Mouse (Mus musculus) neural tube, embryonic 15.5 days (tissue): Measurements from ENCODE around the gene Tmem104. TPM values are rescaled to one million over a fixed set of nuclear protein-coding genes. Genes with fewer than 3 reads are reported as not detected.

Experiments
- ATAC-seq: fragments of 200-750 bp; cut with Nextera tagmentation; 2 replicates; pipeline ENCODE4 v1.8.0; 2017; ENCODE audit warnings: mild to moderate bottlenecking, moderate TSS enrichment, moderate library complexity; ENCODE audit not compliant: low FRiP score
- H3K27ac ChIP-seq: fragments of 300-500 bp; sonication (generic); replicated peaks from 2 replicates; pipeline ENCODE4 v1.5.1; 2015; ENCODE audit warnings: mild to moderate bottlenecking, inconsistent platforms
- H3K27me3 ChIP-seq: fragments of 300-500 bp; sonication (generic); replicated peaks from 2 replicates; pipeline ENCODE4 v1.6.1; 2015; ENCODE audit warnings: inconsistent platforms
- H3K36me3 ChIP-seq: fragments of 300-500 bp; sonication (generic); 2 replicates; pipeline ENCODE4 v1.6.1; 2015; ENCODE audit warnings: inconsistent platforms
- H3K4me1 ChIP-seq: fragments of 300-500 bp; sonication (generic); 2 replicates; pipeline ENCODE4 v1.6.1; 2015; ENCODE audit warnings: inconsistent platforms
- H3K4me2 ChIP-seq: fragments of 300-500 bp; sonication (generic); 2 replicates; pipeline ENCODE4 v1.6.1; 2015; ENCODE audit warnings: inconsistent platforms, mild to moderate bottlenecking, moderate library complexity
- H3K4me3 ChIP-seq: fragments of 300-500 bp; sonication (generic); replicated peaks from 2 replicates; pipeline ENCODE4 v1.5.1; 2015; ENCODE audit warnings: mild to moderate bottlenecking, inconsistent platforms
- H3K9ac ChIP-seq: fragments of 300-500 bp; sonication (generic); replicated peaks from 2 replicates; pipeline ENCODE4 v1.6.1; 2015; ENCODE audit warnings: mild to moderate bottlenecking, inconsistent platforms
- H3K9me3 ChIP-seq: fragments of 300-500 bp; sonication (generic); replicated peaks from 2 replicates; pipeline ENCODE4 v1.6.1; 2016; ENCODE audit warnings: inconsistent platforms
- WGBS: fragments of 180-500 bp; shearing (Covaris S2); methylation state at CpG from one replicate; pipeline ENCODE4 v1.1.7; 2015; ENCODE audit warnings: mixed read lengths; 5-methylcytosine and 5-hydroxymethylcytosine counted together
- polyA plus RNA-seq: library from polyadenylated mRNA; unstranded; fragments of >200 nt; fragmentation: Nextera tagmentation; extraction: Ambion mirVana; gene quantifications from 2 replicates; pipeline ENCODE4 v1.2.1, GENCODE M21; 2015

The Tmem104 gene
- polyA plus RNA-seq, 1 experiment from 2014 or later = 11.7 TPM

DNA sequence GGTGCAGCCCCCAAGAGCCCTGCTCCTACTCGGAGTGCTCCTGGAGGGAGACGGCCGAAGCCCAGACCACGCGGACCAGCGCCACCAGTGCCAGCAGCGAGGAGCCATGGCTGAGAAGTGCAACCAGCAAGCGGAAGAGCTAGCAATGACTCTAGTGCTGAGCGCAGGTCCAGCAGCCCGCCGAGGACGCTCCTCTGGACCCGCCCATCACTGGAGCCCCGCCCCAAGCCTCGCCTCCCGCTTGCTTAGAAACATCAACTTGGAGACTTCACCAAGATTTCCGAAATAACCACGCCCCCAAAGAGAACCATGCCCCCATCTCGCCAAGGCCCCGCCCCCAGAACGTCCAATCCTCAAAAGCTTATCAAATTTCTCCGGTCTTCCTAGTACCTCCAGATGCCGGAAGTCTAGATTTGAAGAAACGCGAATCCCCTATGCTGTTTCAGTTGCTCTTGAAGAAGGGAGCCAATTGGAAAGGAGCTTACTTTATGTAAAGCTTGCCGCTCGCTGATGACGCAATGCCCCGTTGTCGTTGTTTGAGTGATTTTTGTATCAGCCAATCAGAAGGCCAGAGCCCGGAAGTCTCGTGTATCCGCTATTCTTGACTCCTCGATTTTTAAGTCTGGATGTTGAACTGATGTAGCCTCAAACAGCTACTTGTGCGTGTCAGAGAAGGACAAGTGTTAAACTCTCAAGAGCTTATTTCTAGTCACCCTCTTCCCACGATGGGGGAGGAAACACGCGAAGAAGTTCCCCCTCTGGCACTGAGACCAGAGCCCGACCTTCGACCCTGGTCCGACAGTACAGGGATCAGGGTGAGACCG is 89.7 kb downstream of the Tmem104 start, which contains the start of gene Fdxr:
Gene Fdxr (minus strand): TSS at position 271 of the 824 bp plus-strand sequence.
- peak within 1 kb of the TSS; percentile 83 for H3K4me2 ChIP-seq
- H3K27ac ChIP-seq = peak within 1 kb of the TSS; percentile 89
- H3K4me1 ChIP-seq = peaks cover 30% of the 10 kb centered on the region
- H3K4me3 ChIP-seq = peak within 1 kb of the TSS; percentile 58
- WGBS = under 1% methylated on average over 42 of the region's 42 CpGs
- no peaks in the 10 kb centered on the region for H3K9me3 ChIP-seq
- peak within 1 kb of the TSS; percentile 78 for H3K9ac ChIP-seq
- 0 out of 2 replicates have a peak, but pooled peaks cover 3% of the 10 kb centered on the region for H3K36me3 ChIP-seq
- peak; percentile 96 for ATAC-seq
- no peaks in the 10 kb centered on the region for H3K27me3 ChIP-seq

GRCm38 (mm10) chr11:115277604-115277975 is 90.3 kb downstream of the Tmem104 start:
- Histone ChIP-seq H3K9ac (peak overlapping the region; percentile 74), H3K4me3 (peak overlapping the region; percentile 58), H3K36me3 (no peaks in the 10 kb centered on the region), H3K9me3 (no peaks in the 10 kb centered on the region), H3K4me1 (peaks cover 30% of the 10 kb centered on the region), H3K27me3 (no peaks in the 10 kb centered on the region), H3K4me2 (peak overlapping the region; percentile 83), H3K27ac (peak overlapping the region; percentile 88)
- WGBS = 21% methylated on average over 7 of the region's 7 CpGs
- ATAC-seq = no peak

- Histone ChIP-seq H3K27ac (no peak overlapping the region), H3K4me3 (no peak overlapping the region), H3K4me1 (peaks cover 32% of the 10 kb centered on the region), H3K4me2 (peak overlapping the region; percentile 83), H3K9me3 (no peaks in the 10 kb centered on the region), H3K36me3 (no peaks in the 10 kb centered on the region), H3K9ac (no peak overlapping the region), H3K27me3 (no peaks in the 10 kb centered on the region)
- WGBS = 78% methylated on average over 6 of the region's 6 CpGs
- no peak for ATAC-seq
Measured at GRCm38 (mm10) chr11:115278176-115278575, 90.9 kb downstream of the Tmem104 start.

GRCm38 (mm10) chr11:115279726-115280125 is 92.4 kb downstream of the Tmem104 start:
- Histone ChIP-seq H3K27me3 (no peaks in the 10 kb centered on the region), H3K4me3 (no peak overlapping the region), H3K4me2 (no peak overlapping the region), H3K9me3 (no peaks in the 10 kb centered on the region), H3K27ac (no peak overlapping the region), H3K36me3 (no peaks in the 10 kb centered on the region), H3K9ac (no peak overlapping the region), H3K4me1 (peaks cover 30% of the 10 kb centered on the region)
- no peak for ATAC-seq
- 72% methylated on average over 1 of the region's 1 CpGs for WGBS

DNA sequence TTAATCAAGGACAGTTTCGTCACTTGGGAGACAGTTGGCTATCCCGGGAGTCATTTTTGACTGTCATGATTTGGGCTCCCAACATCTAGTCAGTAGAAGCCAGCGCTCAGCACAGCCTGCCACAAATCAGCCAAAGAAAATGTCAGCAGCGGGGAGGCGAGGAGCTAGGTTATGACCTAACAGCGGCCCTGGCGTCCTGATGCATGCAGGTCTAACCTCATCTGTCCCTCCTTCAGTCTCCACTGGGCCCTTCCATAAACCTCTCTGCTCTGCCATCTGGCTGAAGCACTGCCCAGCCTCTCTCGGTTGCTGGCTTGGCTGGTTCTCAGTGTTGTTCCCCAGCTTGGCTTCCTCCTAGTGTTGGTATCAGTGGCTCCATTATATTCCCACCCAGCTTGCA is 95.0 kb downstream of the Tmem104 start:
- H3K9me3 ChIP-seq = no peaks in the 10 kb centered on the region
- 58% methylated on average over 8 of the region's 8 CpGs for WGBS
- no peak overlapping the region for H3K4me3 ChIP-seq
- H3K4me1 ChIP-seq = peaks cover 11% of the 10 kb centered on the region
- H3K27ac ChIP-seq = peak overlapping the region; percentile 33; the same call in 1 of the 2 replicates
- H3K4me2 ChIP-seq = no peak overlapping the region
- H3K27me3 ChIP-seq = no peaks in the 10 kb centered on the region
- ATAC-seq = no peak
- H3K9ac ChIP-seq = no peak overlapping the region
- H3K36me3 ChIP-seq = no peaks in the 10 kb centered on the region

DNA sequence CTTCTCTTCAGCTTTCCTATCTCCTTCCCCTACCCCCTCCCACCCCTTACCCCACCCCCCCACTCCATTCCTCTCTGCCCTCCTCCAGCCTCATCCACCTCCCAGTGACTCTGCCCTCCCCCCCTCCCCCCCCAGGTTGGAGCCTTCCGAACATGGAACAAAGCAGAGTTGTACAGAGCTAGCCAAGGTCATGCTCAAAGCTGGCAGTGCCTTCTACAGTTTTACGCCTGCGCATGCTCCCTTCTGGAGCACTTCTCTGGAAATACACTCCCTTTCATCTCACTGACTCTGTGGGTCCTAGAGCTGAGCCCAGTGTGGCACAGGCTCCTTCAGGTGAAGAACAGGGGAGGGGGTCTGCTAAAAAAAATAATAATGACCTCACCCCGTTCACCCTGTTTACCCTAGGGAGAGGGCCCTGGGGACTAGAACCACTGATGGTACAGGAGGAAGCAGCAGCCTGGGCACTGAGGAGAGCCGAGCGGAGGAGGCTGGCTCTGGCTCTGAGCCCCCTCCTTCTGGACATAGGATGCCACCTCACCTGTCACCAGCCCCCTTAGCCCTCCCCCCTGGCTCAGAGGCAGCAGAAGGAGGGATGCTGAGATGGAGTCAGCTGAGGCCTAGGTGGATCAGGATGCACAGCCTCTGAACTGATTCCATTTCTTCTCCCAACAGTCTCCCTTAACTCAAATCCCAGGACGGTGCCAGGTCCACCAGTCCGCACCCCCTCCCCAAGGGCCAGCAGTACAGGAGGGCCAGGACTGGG is 95.6 kb downstream of the Tmem104 start:
- H3K4me3 ChIP-seq = no peak overlapping the region
- no peak overlapping the region for H3K4me2 ChIP-seq
- H3K27me3 ChIP-seq = no peaks in the 10 kb centered on the region
- 87% methylated on average over 7 of the region's 8 CpGs for WGBS
- no peaks in the 10 kb centered on the region for H3K9me3 ChIP-seq
- H3K9ac ChIP-seq = no peak overlapping the region
- no peak for ATAC-seq
- H3K4me1 ChIP-seq = peaks cover 7% of the 10 kb centered on the region
- peak overlapping the region; percentile 25; the same call in 1 of the 2 replicates for H3K27ac ChIP-seq
- H3K36me3 ChIP-seq = no peaks in the 10 kb centered on the region

- no peak for ATAC-seq
- WGBS = 81% methylated on average over 9 of the region's 9 CpGs
- H3K4me2 ChIP-seq = no peak overlapping the region
Measured at GRCm38 (mm10) chr11:115283486-115283765, 96.1 kb downstream of the Tmem104 start.

DNA sequence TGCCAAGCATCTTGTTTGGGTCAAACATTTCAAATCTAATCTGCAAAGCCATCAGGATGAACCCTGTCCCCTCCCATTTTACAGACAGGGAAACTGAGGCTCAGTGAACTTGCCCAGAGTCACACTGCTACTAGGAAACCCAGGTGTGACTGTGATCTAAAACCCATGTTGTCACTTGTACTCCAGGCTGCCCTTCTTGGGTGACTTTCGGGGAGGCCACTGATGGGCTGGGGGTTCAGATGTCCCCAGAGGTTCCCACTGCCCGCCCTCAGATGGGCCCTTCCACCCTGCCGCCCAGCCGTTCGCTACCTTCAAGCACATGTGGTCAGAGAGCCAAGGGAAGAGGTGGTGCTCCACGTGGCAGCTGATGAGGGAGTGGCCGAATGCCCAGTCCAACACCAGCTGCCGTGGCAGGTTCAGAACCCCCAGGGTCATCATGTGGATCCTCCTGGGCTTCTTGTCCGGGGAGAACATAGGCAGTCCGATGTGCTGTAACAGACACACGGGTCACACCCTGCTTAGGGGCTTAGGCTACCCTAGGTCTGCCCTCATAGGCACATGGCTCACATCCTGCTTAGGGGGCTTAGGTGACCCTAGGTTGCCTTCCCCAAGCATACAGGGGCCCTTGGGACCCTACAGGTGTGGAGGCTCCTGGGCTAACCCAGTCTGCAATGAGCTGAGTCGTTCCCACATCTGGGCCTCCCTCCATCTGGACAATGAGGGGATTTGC is 96.8 kb downstream of the Tmem104 start:
- Histone ChIP-seq H3K36me3 (no peaks in the 10 kb centered on the region), H3K27me3 (no peaks in the 10 kb centered on the region), H3K9me3 (no peaks in the 10 kb centered on the region), H3K27ac (no peak overlapping the region), H3K4me1 (0 out of 2 replicates have a peak, but pooled peaks cover 4% of the 10 kb centered on the region), H3K4me2 (no peak overlapping the region), H3K4me3 (no peak overlapping the region), H3K9ac (no peak overlapping the region)
- WGBS = 91% methylated on average over 12 of the region's 12 CpGs
- no peak for ATAC-seq

More at GRCm38 (mm10) chr11:115283486-115283765, 96.1 kb downstream of the Tmem104 start:
- Histone ChIP-seq H3K27me3 (no peaks in the 10 kb centered on the region), H3K9ac (no peak overlapping the region), H3K9me3 (no peaks in the 10 kb centered on the region), H3K4me1 (0 out of 2 replicates have a peak, but pooled peaks cover 4% of the 10 kb centered on the region), H3K4me3 (no peak overlapping the region), H3K27ac (no peak overlapping the region), H3K36me3 (no peaks in the 10 kb centered on the region)

GRCm38 (mm10) chr11:115285282-115285681 is 98.0 kb downstream of the Tmem104 start:
- no peak overlapping the region for H3K9ac ChIP-seq
- H3K4me2 ChIP-seq = no peak overlapping the region
- H3K9me3 ChIP-seq = no peaks in the 10 kb centered on the region
- H3K27ac ChIP-seq = no peak overlapping the region
- H3K27me3 ChIP-seq = no peaks in the 10 kb centered on the region
- no peak overlapping the region for H3K4me3 ChIP-seq
- no peaks in the 10 kb centered on the region for H3K36me3 ChIP-seq
- H3K4me1 ChIP-seq = 0 out of 2 replicates have a peak, but pooled peaks cover 4% of the 10 kb centered on the region
- no peak for ATAC-seq
- 66% methylated on average over 4 of the region's 4 CpGs for WGBS

DNA sequence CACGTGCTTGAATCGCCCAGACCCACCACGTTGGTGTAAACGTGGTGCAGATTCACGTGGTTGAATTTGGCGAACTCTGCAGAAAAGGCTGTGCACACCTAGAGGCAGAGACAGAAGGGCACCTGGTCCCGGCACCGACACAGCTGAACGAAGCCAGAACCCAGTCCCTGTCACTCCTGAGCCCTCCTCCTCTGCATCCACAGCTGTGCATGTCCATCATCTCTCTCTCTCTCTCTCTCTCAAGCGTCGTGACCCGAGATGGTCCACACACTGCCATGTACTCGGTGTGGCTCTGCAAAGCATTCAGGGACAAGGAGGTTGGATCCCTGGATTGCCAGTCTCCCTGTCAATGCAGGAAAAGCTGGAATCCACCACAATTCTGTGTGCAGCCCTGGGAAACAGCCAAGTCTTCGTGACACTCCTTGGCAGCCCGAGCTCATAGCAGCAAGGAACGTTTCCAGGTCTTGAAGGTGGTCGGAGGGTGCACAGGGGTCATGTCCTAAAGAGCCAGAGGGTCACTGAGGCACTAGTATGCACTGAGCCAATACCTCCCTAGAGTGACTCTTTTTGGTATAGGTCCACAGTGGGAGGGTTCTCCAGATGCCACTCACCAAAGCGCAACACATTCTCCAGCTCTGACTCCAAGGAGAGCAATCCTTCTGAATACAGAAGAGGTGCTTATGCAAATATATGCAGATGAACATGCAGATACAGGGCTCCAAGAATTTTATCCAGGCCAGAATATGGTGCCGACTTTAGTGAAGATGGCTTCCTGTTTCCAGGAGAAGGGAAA is 99.1 kb downstream of the Tmem104 start:
- Histone ChIP-seq H3K27me3 (no peaks in the 10 kb centered on the region), H3K9ac (no peak overlapping the region), H3K4me3 (no peak overlapping the region), H3K36me3 (no peaks in the 10 kb centered on the region), H3K4me2 (no peak overlapping the region), H3K9me3 (no peaks in the 10 kb centered on the region), H3K27ac (0 out of 2 replicates have a peak overlapping the region, but pooled peaks have one; percentile 13), H3K4me1 (peaks cover 8% of the 10 kb centered on the region; the same call in 1 of the 2 replicates)
- WGBS = 76% methylated on average over 19 of the region's 19 CpGs
- ATAC-seq = no peak

- Histone ChIP-seq H3K9ac (no peak overlapping the region), H3K4me3 (no peak overlapping the region), H3K4me2 (no peak overlapping the region), H3K4me1 (peaks cover 8% of the 10 kb centered on the region; the same call in 1 of the 2 replicates), H3K9me3 (no peaks in the 10 kb centered on the region), H3K36me3 (no peaks in the 10 kb centered on the region), H3K27me3 (no peaks in the 10 kb centered on the region), H3K27ac (no peak overlapping the region)
- ATAC-seq = no peak
- 85% methylated on average over 5 of the region's 5 CpGs for WGBS
Measured at GRCm38 (mm10) chr11:115287386-115287785, 100.1 kb downstream of the Tmem104 start.
